Mouse (Mus musculus) activated CD4-positive, CD25-positive, alpha-beta regulatory T cell, adult 4 months (primary cell): ENCODE data around the gene Adamts14. TPM values are rescaled to one million over a fixed set of nuclear protein-coding genes. Genes with fewer than 3 reads are reported as not detected.
A peak's percentile ranks its signal among the peaks of the same experiment; 100 is the strongest.

Source experiments
- ATAC-seq: one replicate; pipeline ENCODE4 v1.8.0; 2017
- polyA plus RNA-seq, 2 experiments: library from polyadenylated mRNA; unstranded; fragments of 100-300 nt; shearing (Covaris generic); gene quantifications; one replicate each; pipeline ENCODE4 v1.2.1; 2017

Gene Adamts14
- polyA plus RNA-seq, 2 experiments from 2014 or later, result not detected

DNA sequence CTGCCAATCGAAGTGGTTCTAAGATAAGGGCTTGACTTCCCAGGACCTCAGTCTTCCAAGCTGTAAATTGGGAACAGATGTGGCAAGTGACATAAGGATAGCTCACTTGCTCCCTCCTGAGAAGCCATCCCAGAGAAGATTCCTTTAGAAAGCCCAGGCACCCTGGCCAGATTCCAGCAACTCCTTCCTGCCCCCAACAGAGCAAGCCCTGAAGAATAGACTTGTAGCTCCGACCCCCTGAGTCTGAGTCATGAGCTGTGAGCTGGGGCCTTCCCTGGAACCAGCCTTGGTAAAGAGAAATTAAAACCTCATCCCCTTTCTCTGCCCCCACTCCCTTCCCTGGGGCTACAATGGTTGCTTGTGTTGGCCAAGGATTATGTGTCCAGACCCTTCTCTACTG is 1.3 kb upstream of the Adamts14 start:
- no peak for ATAC-seq

- ATAC-seq, result no peak
Observed at GRCm38 (mm10) chr10:61273844-61274215, 592 bp upstream of the Adamts14 start.

- ATAC-seq, result no peak
Observed at GRCm38 (mm10) chr10:61272631-61273030, 607 bp downstream of the Adamts14 start.

DNA sequence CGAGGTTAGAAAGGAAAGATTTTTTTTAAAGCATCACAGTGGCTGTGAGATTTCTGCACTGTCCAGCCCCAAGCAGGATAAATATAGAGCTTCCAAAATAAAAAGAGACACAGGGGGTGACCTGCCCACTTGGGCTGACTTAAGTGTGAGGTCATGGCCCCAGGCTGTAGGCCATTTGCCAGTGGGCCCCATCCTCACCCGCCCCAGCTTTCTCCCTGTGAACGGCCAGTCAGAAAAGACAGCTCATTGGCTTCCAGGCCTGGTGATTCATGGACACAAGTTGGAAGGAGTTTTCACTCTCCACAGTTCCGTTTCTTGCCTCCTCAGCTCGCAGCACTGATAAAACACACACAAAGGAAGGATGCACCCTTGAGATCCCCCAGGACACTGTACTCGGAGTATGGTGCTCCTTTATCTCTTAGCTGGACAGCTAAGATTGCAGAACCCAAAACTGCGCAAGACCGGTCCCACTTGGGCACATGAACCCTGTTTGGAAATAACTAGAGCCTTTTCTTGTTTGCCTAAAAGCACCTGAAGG is 1.1 kb downstream of the Adamts14 start:
- ATAC-seq, result no peak

DNA sequence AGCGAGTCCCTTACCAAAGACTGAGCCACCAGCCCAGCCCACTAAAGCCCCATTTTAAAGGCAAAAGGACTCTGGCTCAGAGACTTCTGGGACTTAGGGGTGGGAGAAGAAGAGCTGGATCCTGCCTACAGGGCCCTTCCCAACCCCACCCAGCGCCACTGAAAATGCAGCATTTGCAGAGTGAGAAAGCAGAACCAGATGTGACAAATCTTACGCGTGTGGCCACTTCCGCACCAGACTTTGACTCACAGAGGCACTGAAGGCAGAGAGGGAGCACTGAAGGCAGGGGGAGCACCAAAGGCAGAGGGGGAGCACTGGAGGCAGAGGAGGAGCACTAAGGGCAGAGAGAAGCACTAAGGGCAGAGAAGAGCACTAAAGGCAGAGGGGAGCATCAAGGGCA is 5.9 kb downstream of the Adamts14 start:
- no peak for ATAC-seq

DNA sequence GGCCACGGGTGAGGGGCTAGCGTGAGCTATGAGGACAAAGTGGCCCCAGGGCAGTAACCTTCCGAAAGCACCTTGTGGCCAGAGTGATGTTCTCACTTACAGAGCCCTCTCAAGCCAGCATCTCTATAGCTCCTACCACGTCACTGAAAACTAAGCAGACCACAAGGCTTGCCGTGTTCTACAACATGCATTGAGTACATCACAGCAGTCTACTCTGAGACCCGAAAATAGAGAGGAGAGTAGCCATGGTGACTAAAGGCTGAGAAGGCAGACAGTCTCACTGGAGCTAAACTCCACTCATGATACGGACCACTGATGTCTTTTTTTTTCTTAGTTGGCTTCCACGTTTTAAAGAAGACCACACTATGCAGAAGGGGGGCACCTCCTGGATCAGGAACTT is 9.6 kb downstream of the Adamts14 start:
- no peak for ATAC-seq

DNA sequence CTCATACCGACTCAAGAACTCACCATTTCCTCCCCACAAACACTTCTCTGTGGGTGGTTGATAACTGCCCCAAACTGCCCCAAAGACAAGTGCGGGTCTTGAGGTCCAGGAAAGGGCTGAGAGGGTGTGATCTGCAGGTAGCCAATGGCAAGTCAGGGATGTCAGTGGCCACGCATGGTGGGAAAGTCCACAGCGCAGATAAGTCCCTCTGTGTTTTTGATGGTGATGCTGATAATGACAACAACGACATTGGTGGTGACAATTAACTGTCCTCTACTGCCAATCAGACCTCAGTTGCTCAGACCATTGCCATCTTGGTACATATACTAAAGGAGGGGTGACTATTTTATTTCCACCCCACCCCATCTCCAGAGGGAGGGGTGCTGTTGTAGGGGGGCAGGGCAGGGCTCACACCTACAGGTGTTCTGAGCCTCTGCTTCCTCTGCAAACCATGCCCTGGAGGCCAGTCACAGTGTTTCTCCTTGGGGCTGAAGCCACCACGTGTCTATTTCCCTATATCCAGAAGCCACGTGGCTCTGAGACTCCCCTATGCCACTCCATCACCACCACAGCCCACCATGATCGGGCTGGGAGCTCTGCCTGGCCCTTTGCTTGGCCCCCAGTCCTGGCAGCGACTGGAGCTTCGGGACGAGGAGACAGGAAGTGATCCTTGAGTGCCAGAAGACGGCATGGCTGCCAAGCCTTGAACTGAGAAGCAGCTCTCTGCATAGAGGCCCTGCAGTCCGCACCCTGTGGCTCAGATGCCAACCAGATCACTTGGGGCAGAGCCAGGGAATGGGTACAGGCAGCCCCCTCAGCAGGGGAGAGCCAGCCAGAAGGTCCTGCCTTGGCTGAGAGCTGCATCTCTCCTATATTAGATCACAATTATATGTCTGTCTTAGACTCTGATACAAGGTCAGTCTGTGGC is 11.7 kb downstream of the Adamts14 start:
- ATAC-seq, result no peak

GRCm38 (mm10) chr10:61258131-61258530 is 15.1 kb downstream of the Adamts14 start:
- no peak for ATAC-seq

DNA sequence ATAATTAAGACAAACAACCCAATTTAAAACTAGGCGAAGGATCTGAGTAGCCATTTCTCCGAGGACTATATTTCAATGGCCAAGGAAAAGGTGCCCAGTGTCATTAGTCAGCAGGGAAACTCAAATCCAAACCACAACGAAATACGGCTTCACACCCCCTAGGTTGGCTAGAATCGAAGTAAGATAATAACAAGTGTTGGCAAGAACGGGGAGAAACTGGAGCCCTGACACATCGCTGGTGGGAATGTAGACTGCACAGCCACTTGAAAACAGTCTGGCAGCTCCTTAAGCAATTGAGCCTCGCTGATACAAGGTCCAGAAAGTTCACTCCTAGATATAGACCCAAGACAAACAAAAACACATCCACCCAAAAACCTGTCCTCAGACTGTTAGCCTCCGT is 16.6 kb downstream of the Adamts14 start:
- ATAC-seq, result no peak

DNA sequence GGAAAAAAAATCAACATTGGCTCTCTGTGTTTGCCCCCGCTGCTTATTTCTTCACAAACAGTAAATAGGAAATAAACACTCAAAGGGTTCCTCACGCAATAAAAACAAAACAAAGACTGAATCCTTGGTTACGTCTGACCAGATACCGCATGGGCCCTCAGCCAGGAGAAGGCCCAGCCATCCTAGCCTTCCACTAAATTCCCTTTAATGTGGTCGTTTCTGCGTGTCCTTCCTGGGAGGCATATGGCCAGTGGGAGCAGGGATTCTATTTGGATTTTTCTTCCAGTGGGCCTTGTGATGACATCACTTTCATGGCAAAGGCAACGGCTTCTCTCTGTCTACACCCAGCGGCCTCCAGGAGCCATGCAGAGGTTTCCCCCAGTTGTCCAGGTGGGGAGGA is 18.0 kb downstream of the Adamts14 start:
- ATAC-seq, result no peak

GRCm38 (mm10) chr10:61254761-61255160 is 18.5 kb downstream of the Adamts14 start:
- no peak for ATAC-seq

GRCm38 (mm10) chr10:61249951-61250350 is 23.3 kb downstream of the Adamts14 start:
- no peak for ATAC-seq

DNA sequence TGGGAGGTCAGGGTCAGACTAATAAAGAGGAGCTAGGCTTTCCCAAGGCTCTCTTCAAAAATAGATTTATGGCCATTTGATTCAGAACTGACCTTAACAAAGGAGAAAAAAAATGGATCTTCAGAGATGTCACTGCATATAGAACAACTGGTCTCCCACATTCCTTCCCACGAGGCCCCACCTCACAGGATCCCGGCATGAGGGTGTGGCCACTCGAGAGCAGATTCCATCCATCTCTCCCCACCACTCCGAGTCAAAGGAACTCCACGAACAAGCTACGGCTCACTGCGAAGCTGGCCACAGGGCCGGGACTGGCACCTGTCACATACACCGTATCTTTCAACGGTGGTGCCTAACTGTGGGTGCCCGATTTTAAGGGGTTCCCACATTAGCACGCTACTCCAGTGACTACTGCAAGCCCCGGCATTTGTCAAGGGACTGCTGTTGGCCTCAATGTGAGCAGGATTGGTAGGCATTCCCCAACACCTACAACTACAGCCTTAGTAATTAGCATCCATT is 24.6 kb downstream of the Adamts14 start:
- ATAC-seq, result no peak

DNA sequence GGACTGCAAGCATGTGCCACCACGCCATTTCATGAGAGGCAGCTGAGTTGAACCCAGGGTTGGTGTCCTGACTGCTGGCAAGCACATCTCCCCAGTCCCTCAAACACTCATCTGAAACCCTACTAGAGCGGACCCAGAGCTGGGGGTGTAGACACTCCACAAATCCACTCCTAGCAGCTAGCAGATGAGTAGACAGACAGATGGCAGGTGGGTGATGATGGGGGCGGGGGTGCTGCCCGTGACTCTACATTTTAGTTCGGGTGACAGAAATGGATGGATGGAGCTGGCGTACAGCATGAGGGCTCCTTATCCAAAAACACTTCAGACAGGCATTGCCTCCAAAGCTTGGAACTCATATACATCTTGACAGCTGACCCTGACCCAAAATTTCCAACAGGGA is 26.9 kb downstream of the Adamts14 start:
- ATAC-seq, result no peak

DNA sequence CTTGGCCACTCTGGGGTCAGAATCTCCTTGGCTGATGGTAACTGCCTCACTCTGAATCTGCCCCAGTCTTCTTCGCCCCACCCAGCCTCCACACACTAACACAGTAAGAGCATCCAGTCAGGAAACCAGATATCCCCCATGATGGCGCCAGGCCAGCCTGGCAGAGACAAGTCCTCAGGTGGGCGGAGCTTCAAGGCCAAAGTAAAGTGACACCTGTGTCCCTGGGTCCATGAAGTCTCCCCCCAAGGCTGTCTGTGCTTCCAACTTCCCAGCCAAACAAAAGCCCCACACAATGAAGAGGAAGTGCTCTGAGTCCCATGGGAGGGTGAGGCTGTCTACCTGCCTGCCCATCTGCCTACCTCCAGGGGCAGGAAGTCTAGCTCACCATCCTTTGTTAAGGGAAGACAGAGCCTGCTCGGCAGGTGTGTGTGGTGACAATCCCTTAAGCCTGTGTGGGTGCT is 31.2 kb downstream of the Adamts14 start:
- no peak for ATAC-seq

DNA sequence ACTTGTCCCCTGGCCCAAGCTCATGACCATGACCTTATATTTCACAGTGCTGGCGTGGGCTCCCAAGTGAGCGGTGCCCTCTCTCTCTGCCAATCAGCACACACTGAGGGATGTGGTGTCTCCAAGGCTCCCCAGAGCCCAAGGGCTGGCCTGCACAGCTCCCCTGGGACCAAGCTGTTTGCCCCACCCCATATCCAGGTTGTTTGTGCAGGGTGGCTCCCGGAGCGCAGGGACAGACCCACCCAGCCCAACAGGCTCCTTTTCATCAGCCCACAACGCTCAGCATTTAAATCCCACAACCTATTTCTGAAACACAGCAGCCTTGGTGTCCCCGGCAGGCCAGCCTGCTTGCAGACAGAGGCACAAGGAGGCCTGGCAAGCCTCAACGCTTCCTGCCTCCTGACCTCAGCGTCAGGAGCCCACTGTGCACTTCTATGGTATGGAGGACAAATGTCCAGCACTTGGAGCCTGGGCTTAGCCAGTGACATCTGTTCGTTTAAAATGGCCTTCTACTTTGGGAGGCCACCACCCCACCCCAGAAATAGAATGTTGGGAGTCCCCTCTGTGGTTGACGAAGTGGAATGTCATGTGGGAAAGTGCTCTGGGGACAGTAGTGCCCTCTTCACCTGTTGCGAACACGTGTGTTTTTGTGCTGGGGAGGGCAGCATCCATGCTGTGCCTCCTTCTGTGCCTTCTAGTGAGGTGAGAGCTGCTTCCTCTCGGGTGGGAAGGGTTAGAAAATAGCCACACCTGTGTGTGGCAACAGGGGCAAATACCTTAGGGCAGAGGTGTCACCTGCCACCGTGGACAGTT is 32.9 kb downstream of the Adamts14 start:
- no peak for ATAC-seq

DNA sequence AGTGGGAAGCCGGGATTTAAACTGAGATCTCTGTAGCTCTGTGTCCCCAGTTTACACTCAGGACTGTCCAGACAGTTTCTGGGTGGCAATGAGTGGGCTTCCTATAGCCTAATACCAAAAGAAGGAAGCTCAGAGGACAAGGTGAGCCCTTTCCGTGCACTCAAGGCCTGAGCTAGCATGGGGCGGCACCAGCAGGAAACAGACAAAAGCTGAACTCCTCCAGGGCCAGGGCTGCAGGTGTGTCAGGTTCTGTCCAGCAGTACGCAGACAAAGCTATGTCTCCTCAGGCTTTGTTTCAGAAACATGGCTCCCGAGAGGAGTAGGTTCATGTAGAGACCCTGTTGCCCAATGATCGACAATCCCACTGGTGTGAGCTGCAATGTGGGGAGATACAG is 35.9 kb downstream of the Adamts14 start:
- no peak for ATAC-seq

- no peak for ATAC-seq
Observed at GRCm38 (mm10) chr10:61236683-61237390, 36.4 kb downstream of the Adamts14 start.

DNA sequence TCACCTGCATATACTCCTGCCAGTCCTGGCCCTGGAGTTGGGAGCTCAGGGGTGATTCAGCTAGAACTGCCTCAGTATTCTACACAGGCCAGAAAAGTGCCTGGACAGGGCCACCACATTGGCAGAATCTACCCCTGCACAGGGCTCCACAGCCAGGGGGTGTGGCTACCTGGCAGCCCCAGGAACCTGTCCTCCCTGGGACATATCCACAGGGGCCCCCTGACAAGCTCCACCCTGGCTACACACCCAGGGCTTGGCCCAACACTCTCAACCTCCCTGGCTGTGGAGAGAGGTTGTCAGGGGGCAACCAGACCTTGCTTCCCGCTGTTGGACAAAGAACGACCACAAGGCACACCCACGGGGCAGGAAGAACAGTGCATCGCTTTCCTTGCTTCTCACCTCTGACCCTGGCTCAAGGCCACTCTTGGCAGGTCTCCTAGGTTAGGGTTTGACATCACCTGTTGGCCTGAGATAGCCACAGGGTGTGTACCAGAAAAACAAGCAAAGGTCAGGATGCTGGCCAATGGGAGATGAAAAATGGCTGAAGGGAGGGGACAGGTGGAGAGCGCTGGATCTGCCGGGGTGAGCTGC is 37.5 kb downstream of the Adamts14 start:
- no peak for ATAC-seq

DNA sequence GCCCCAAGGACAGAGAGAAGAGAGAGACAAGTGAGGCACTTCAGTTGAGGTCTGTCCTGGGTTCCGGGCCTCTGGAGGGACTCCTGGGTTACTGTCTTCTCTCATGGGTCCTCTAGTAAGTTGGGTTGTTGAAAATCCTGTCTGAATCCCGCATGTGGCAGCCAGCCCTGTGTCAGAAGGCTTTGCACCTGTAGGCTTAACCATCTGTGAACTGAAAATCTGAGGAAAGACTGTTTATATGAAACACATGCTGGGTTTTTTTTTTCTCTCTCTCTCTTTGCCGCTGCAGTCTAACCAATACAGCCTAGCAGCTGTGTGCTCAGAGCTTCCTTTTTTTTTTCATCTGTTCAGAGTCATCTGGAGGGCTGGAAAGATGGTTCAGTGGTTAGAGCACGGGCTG is 38.9 kb downstream of the Adamts14 start:
- no peak for ATAC-seq

- ATAC-seq, result peak; percentile 85
Observed at GRCm38 (mm10) chr10:61232858-61233567, 40.2 kb downstream of the Adamts14 start.
